Mouse (Mus musculus) layer of hippocampus, adult 8-10 months (tissue): ENCODE measurements at regions not wholly inside any gene's neighbourhood (a gene's known extent, or its start where the extent isn't known, plus 50 kb on each side); places are given as distances from the start of the nearest gene placed in this dataset.

Experiments used
- DNase-seq, 2 experiments: peaks; one replicate each; pipeline ENCODE4 v3.0.0; 2022; ENCODE audit warnings: low spot score in 2 of 2

DNA sequence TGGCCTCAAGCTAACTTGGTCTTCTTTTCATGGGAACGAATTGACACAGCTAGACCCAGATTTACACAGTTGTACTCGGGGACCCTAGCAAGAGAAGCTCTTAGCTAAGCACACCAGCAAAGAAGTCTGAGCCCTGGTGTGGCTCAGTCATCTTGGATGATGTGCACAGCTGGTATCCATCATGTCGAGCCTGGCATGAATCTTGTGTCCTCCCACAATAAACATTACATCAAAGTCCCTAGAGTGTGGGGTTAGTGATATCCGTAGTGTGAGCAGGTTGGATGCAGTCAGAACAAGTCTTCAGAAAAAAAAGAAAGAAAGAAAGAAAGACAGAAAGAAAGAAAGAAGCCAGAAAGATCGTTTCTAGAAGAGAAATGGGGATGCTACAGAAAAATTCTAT is 52.1 kb upstream of the Hmcn1 start:
- no peak for DNase-seq

DNA sequence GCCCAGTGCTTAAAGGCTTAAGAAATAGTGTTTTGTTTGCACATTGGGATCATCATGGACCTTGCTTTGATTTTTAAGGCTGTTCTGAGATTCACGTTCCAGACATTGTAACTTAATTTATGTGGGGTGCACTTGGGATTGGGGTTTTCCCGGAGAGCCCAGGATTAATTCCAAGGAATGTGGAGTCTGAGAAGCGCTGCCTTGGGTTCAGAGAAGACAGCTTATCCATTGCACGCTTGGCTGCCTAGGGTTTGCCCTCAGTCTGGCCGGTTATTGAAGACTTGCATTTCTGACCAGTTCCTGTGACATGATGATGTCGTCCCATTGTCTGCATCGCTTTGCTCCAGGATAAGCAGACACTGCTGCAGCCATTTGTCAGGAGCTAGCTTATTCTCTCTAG is 53.4 kb upstream of the Hmcn1 start:
- no peak for DNase-seq

DNA sequence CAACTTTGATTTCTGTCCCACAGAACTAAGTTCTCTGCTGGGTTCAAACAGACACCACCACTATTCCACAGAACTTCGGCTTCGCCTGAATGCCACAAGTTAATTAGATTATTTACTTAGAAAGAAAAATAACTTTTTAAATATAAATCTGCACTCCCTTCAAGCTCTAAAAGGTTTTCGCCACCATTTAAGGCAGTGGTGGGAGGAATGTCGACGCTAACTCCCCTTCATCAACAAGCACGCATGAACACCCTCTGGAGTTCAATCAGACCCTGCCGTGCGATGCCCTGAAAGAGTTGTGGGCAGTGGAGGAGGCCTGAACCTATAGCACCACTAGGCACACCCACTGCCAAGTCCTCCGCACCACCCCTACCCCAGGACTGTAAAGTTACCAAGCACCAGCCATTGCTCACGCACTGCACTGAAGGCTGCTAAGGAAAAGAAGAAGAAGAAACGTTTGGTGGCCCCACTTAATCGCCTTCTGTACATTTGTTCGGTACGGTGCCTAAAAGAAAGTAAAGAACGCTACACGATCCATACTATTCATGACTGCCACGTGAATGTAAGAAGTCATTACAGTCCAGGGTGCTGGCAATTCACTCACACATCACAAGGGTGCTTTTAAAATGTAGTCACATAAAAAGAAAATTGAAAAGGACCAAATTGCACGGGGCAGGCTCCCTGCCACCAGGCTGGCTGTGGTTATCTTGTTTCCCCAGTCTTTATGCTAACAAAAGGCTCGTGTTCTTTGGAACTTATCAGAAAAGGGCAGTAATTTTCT is 56.7 kb upstream of the Hmcn1 start:
- no peak for DNase-seq

DNA sequence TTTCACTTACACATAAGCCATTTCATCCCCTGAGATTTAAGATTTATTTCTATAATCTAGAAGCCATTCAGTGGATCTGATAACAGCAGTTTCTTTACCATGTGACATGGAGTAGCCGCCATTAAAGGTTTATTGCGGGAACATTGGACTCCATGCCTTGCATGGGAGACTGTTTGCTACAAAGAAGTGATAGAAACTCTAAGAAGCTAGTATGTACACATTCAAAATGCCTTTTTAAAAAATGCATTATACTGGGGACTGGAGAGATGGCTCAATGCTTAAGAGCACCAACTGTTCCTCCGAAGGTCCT is 57.2 kb upstream of the Hmcn1 start:
- no peak for DNase-seq

GRCm38 (mm10) chr1:151053268-151053667 is 60.0 kb upstream of the Hmcn1 start:
- DNase-seq: no peak

DNA sequence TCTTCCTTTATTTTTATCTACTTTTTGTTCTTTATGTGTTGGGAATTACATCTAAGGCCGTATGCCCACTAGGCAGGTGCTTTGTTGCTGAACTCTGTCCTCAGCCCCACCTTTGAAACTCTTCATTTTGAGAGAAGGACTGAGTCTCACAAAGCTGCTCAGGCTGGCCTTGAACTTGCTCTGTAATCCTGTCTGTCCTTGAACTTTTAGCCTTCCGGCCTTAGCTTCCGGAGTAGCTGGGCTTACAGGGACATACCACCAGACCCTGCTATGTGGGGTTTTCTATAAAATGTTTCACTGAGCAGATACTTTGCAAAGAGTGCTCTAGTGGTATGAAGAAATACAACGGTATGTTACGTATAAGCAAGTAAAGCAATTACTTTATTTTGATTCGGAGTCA is 62.2 kb upstream of the Hmcn1 start:
- DNase-seq: no peak

DNA sequence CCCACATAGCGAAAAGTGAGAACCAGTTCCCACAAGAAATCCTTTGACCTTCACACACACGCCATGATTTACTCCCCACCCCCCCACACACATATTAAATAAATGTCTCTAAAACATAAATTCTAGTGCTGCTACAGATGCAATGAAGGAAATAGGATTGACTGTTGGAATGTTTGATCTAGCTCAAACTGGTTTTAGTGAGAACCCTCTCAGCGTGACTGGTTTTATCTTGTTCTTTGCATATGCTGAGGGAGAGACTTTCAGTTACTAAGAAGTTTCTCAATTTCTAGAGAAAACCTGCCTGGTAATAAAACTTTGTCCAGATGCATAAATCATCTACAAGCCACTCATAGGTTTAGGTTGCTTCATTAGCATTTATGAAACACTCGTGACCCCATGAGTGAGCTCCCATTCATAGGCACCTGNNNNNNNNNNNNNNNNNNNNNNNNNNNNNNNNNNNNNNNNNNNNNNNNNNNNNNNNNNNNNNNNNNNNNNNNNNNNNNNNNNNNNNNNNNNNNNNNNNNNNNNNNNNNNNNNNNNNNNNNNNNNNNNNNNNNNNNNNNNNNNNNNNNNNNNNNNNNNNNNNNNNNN is 66.4 kb upstream of the Hmcn1 start:
- no peak for DNase-seq

- DNase-seq: no peak
Measured at GRCm38 (mm10) chr1:151065090-151065567, 71.9 kb upstream of the Hmcn1 start.

DNA sequence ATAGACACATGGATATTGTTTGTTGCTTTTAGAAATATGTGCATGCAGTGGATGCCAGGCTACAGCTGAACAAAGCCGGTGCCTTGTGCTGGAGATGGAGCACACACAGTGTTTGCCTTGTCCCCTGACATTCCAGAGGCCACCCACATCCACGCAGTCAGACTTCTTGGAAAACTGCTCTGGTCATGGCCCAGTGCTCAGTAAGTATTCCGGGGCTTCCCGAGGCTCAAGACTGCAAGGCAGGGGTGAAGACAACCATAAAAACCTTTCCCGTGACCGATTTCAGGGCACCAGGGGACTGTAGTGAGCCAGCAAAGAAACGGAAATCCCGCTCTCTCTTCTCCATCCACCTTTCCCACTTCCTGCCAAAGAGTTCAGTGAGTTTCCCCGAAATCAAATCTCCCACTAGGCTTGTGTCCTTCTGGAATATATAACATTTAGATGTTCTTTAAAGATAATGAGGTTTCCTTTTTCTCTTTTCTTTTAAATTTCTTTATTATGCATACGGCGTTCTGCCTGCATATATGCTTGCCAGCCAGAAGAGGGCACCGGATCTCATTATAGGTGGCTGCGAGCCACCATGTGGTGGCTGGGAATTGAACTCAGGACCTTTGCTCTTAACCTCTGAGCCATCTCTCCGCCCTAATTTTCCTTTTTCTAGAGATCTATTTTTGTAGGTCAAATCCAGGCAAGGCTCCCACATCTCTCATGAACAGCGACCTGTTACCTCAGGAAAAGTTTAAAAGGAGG is 73.3 kb upstream of the Hmcn1 start:
- DNase-seq: no peak

GRCm38 (mm10) chr1:151074508-151075314 is 81.5 kb upstream of the Hmcn1 start:
- no peak for DNase-seq

DNA sequence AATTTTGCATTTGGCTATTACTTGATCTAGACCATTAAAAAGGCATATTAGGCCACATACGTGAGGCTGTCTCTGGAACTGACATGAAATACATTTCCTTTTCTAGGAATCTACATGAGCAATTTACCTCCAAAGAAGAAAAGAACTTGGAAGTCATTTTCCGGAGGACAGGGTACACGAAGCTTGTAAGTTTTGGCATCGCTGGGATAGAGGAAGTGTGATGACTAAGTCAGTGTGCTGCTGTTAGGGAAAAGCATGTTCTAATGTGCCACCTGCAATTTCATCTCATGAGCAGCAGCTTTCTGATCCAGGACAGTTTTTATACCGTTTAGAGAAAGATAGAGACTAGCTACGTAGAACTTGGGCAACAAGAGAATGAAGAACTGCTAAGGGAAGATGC is 82.3 kb upstream of the Hmcn1 start:
- DNase-seq: no peak

DNA sequence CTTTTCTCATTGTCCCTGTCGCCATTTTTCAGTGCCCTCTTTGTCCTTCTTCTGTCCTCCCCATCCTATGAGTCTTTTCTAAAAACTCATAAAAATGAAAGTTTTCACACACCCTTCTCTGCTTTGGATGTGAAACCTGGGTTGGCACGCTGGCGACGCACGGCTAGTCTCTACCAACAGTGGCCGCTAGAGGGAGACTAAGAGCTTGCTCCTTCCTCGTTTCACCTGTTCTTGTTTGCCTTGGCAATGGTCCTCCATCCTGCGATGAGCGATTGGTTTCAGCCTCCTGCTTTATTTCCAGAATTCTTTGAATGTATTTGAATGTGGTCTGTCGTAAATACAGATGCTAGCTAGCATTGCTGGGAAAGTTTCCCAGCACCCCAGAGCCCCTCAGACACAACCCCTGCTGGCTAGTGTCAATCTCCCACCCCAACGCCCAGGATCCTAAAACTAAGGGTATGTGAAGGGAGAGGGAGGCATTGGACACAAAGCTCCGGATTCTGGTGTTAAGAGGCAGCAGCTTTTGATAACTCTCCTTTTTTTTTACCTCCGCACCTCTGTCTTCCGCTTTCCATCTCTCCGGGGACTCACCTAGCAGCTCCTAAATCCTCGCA is 85.8 kb upstream of the Hmcn1 start:
- peak; percentile 51 to 83 for DNase-seq

GRCm38 (mm10) chr1:151079614-151080360 is 86.6 kb upstream of the Hmcn1 start:
- DNase-seq: no peak

DNA sequence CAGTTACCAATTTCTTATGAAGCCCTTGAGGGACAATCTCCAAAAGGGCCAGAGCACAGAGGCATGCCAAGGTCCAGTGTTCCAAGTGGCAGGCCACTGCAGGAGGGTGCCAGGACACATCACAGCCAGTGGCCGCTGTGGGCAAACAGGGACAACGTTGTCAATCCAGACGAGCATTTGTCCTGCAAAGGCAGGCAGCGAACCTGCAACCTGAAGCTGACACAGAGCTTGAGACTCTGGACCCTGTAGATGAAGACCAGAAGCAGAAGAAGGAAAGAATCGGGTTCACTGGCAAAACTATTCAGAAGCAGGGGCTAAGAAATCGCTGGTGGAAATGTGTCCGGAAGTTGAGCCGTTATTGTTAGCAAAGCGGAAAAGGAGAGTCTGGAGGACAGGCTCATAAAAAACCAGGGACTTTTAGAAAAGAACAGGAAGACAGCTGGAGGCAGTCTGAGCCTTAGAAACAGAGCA is 87.3 kb upstream of the Hmcn1 start:
- no peak for DNase-seq

GRCm38 (mm10) chr1:151082510-151083033 is 89.3 kb upstream of the Hmcn1 start:
- no peak for DNase-seq

DNA sequence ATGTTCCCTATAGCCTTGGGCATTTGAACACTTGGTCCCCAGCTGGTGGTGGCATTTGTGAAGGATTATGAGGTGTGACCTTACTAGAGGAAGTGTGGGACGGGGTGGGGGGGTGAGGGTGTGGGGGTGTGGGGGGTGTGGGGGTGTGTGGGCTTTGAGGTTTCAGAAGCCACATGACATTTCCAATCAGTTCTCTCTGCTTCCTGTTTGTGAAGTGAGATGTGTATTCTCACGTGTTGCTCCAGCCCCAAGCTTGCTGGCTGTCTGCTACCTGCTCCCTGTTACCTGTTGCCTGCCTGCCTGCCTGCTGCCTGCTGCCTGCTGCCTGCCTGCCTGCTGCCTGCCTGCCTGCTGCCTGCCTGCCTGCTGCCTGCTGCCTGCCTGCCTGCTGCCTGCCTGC is 90.6 kb upstream of the Hmcn1 start:
- DNase-seq: no peak

DNA sequence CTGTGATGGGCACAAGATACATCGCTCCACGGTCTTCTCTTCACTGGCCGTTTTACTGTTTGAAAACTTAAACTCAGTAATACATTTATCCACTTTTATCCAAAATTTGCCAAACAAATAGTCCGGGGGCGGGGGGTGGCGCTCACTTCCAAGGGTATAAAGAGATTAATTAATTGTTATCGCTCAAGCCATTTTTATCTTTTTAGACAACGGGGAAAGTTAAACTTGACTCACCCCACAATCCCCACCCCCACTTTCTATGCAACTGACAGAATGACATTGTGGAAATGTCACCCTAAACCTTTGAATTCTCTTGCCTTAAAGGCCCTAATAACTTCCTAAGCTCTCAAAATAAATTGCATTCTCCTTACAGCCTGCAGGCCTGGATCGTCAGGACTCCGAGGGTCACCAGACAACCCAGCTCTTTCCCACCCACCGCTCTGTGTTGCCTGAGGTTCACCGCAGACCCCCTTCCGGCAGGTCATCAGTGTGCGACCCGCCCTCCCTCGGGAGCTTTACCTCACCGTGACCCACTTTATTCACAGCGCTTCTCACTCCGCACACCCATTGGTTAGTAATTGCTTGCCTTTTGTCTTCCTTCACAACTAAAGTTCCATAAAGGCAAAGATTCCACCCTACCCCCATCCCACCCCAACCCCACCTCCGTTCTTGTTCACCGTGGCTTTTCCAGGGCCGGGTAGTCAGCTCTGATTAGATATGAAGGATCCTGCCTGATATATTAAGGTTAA is 93.0 kb upstream of the Hmcn1 start:
- DNase-seq: no peak

GRCm38 (mm10) chr1:151087151-151087660 is 94.0 kb upstream of the Hmcn1 start:
- no peak for DNase-seq

DNA sequence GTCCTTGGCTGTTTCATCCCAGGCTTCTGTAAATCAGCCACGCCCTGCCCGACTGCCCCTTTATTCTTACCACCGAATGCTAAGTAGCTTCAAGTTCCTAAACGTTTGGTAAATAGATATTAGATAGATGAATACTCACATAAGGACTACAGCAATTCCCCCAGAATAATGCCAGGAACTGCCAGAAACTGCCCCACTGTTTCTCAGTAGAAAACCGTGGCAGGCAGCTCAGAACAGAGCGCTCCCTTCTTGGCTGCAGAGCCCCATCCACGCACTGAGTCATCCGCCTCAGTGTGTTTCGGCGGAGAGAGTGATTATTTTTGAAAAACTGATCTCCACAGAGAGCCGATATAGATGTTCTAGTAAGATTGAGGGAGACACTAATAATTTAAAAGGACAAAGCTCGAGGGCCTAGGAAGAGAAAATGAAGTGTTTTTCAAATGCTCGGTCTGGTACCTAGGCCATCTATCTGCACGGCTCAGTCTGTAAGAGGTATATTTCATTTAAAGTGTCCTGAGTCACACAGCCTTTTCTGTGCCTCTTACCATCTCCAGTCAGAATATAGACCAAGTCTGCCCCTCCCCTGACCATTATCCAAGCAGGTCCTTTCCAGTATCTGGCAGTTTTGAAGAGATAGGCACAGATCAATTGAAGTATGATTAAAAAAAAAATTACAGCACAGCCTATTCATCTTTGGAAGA is 94.4 kb upstream of the Gm47985 start:
- DNase-seq: peak; percentile 41 to 69
